Mouse (Mus musculus): ENCODE results near the gene Lrrc4c. TPM values are rescaled to one million over a fixed set of nuclear protein-coding genes. Genes with fewer than 3 reads are reported as not detected.
A peak's percentile ranks its signal among the peaks of the same experiment; 100 is the strongest.

Lrrc4c gene
- polyA plus RNA-seq, 1 experiment from 2014 or later = 0.66 TPM

- no peak overlapping the region for H3K27ac ChIP-seq (ENCODE audit: low read depth)
- no peaks in the 10 kb centered on the region for H3K4me1 ChIP-seq (ENCODE audit: insufficient read depth)
- no peaks in the 10 kb centered on the region for H3K36me3 ChIP-seq (ENCODE audit: insufficient read depth)
- H3K4me3 ChIP-seq (ENCODE audit: low read depth, low read length) = no peak overlapping the region
- no peaks in the 10 kb centered on the region for H3K27me3 ChIP-seq (ENCODE audit: insufficient read depth, low read length)
- no peak for ATAC-seq (ENCODE audit: insufficient read depth)
- no peaks in the 10 kb centered on the region for H3K9me3 ChIP-seq (ENCODE audit: low read depth, low read length)
- no peak for DNase-seq
- no peak overlapping the region for H3K9ac ChIP-seq
- no peak for TF ChIP-seq CTCF (IDR thresholded peaks at IDR 0.05; ENCODE audit: low read depth)
- no peak overlapping the region for H3K4me2 ChIP-seq
Measured at GRCm38 (mm10) chr2:96775376-96775775, 457.4 kb downstream of the Lrrc4c start.

GRCm38 (mm10) chr2:96796681-96797385 lies 478.9 kb downstream of the Lrrc4c start:
- no peak overlapping the region for H3K4me3 ChIP-seq (ENCODE audit: low read depth, low read length)
- TF ChIP-seq CTCF (IDR thresholded peaks at IDR 0.05; ENCODE audit: low read depth) = no peak
- ATAC-seq (ENCODE audit: insufficient read depth) (no peak), DNase-seq (peak; percentile 2)
- no peaks in the 10 kb centered on the region for H3K36me3 ChIP-seq (ENCODE audit: insufficient read depth)
- H3K9me3 ChIP-seq (ENCODE audit: low read depth, low read length) = no peaks in the 10 kb centered on the region
- no peaks in the 10 kb centered on the region for H3K27me3 ChIP-seq (ENCODE audit: insufficient read depth, low read length)
- H3K9ac ChIP-seq = no peak overlapping the region
- no peak overlapping the region for H3K27ac ChIP-seq (ENCODE audit: low read depth)
- no peak overlapping the region for H3K4me2 ChIP-seq
- H3K4me1 ChIP-seq (ENCODE audit: insufficient read depth) = no peaks in the 10 kb centered on the region
- WGBS = 32% methylated on average over 6 of the region's 6 CpGs

- DNase-seq (no peak), ATAC-seq (ENCODE audit: insufficient read depth) (no peak)
- no peaks in the 10 kb centered on the region for H3K27me3 ChIP-seq (ENCODE audit: insufficient read depth, low read length)
- H3K36me3 ChIP-seq (ENCODE audit: insufficient read depth) = no peaks in the 10 kb centered on the region
- no peak for TF ChIP-seq CTCF (IDR thresholded peaks at IDR 0.05; ENCODE audit: low read depth)
- H3K4me3 ChIP-seq (ENCODE audit: low read depth, low read length) = no peak overlapping the region
- H3K27ac ChIP-seq (ENCODE audit: low read depth) = no peak overlapping the region
- no peak overlapping the region for H3K4me2 ChIP-seq
- H3K9me3 ChIP-seq (ENCODE audit: low read depth, low read length) = no peaks in the 10 kb centered on the region
- H3K9ac ChIP-seq = no peak overlapping the region
- no peaks in the 10 kb centered on the region for H3K4me1 ChIP-seq (ENCODE audit: insufficient read depth)
- 84% methylated on average over 5 of the region's 5 CpGs for WGBS
Measured at GRCm38 (mm10) chr2:96850839-96851396, 532.9 kb downstream of the Lrrc4c start.

GRCm38 (mm10) chr2:96853797-96854196 lies 535.8 kb downstream of the Lrrc4c start:
- no peak overlapping the region for H3K4me2 ChIP-seq
- H3K4me3 ChIP-seq (ENCODE audit: low read depth, low read length) = no peak overlapping the region
- no peaks in the 10 kb centered on the region for H3K27me3 ChIP-seq (ENCODE audit: insufficient read depth, low read length)
- H3K9ac ChIP-seq = no peak overlapping the region
- H3K9me3 ChIP-seq (ENCODE audit: low read depth, low read length) = no peaks in the 10 kb centered on the region
- TF ChIP-seq CTCF (IDR thresholded peaks at IDR 0.05; ENCODE audit: low read depth) = no peak
- H3K27ac ChIP-seq (ENCODE audit: low read depth) = no peak overlapping the region
- 83% methylated on average over 1 of the region's 1 CpGs for WGBS
- DNase-seq (no peak), ATAC-seq (ENCODE audit: insufficient read depth) (no peak)
- no peaks in the 10 kb centered on the region for H3K36me3 ChIP-seq (ENCODE audit: insufficient read depth)
- H3K4me1 ChIP-seq (ENCODE audit: insufficient read depth) = no peaks in the 10 kb centered on the region

GRCm38 (mm10) chr2:96876062-96876461 lies 558.1 kb downstream of the Lrrc4c start:
- Histone ChIP-seq H3K27me3 (ENCODE audit: insufficient read depth, low read length) (no peaks in the 10 kb centered on the region), H3K9me3 (ENCODE audit: low read depth, low read length) (no peaks in the 10 kb centered on the region), H3K4me1 (ENCODE audit: insufficient read depth) (no peaks in the 10 kb centered on the region), H3K4me3 (ENCODE audit: low read depth, low read length) (no peak overlapping the region), H3K4me2 (no peak overlapping the region), H3K27ac (ENCODE audit: low read depth) (no peak overlapping the region), H3K9ac (no peak overlapping the region), H3K36me3 (ENCODE audit: insufficient read depth) (no peaks in the 10 kb centered on the region)
- DNase-seq (no peak), ATAC-seq (ENCODE audit: insufficient read depth) (no peak)
- no peak for TF ChIP-seq CTCF (IDR thresholded peaks at IDR 0.05; ENCODE audit: low read depth)
- WGBS = 89% methylated on average over 1 of the region's 1 CpGs

- Histone ChIP-seq H3K36me3 (ENCODE audit: insufficient read depth) (no peaks in the 10 kb centered on the region), H3K9me3 (ENCODE audit: low read depth, low read length) (no peaks in the 10 kb centered on the region), H3K27ac (ENCODE audit: low read depth) (no peak overlapping the region), H3K4me2 (no peak overlapping the region), H3K9ac (no peak overlapping the region), H3K4me1 (ENCODE audit: insufficient read depth) (no peaks in the 10 kb centered on the region), H3K27me3 (ENCODE audit: insufficient read depth, low read length) (no peaks in the 10 kb centered on the region), H3K4me3 (ENCODE audit: low read depth, low read length) (no peak overlapping the region)
- no peak for TF ChIP-seq CTCF (IDR thresholded peaks at IDR 0.05; ENCODE audit: low read depth)
- DNase-seq (no peak), ATAC-seq (ENCODE audit: insufficient read depth) (no peak)
- 63% methylated on average over 3 of the region's 3 CpGs for WGBS
Measured at GRCm38 (mm10) chr2:96949531-96949930, 631.6 kb downstream of the Lrrc4c start.

- no peaks in the 10 kb centered on the region for H3K27me3 ChIP-seq (ENCODE audit: insufficient read depth, low read length)
- no peak overlapping the region for H3K9ac ChIP-seq
- no peaks in the 10 kb centered on the region for H3K36me3 ChIP-seq (ENCODE audit: insufficient read depth)
- no peaks in the 10 kb centered on the region for H3K9me3 ChIP-seq (ENCODE audit: low read depth, low read length)
- H3K27ac ChIP-seq (ENCODE audit: low read depth) = no peak overlapping the region
- DNase-seq = no peak
- no peak overlapping the region for H3K4me3 ChIP-seq (ENCODE audit: low read depth, low read length)
- TF ChIP-seq CTCF (IDR thresholded peaks at IDR 0.05; ENCODE audit: low read depth) = no peak
- H3K4me2 ChIP-seq = no peak overlapping the region
- ATAC-seq (ENCODE audit: insufficient read depth) = no peak
- H3K4me1 ChIP-seq (ENCODE audit: insufficient read depth) = no peaks in the 10 kb centered on the region
Measured at GRCm38 (mm10) chr2:96999521-96999920, 681.6 kb downstream of the Lrrc4c start.

Measured in lung, embryonic 14.5 days (tissue).